Mouse (Mus musculus): ENCODE data around the gene Egr2. TPM values are rescaled to one million over a fixed set of nuclear protein-coding genes. Genes with fewer than 3 reads are reported as not detected.

The Egr2 gene
- total RNA-seq, 2 experiments from 2014 or later = 0.27 to 1.2 TPM

DNA sequence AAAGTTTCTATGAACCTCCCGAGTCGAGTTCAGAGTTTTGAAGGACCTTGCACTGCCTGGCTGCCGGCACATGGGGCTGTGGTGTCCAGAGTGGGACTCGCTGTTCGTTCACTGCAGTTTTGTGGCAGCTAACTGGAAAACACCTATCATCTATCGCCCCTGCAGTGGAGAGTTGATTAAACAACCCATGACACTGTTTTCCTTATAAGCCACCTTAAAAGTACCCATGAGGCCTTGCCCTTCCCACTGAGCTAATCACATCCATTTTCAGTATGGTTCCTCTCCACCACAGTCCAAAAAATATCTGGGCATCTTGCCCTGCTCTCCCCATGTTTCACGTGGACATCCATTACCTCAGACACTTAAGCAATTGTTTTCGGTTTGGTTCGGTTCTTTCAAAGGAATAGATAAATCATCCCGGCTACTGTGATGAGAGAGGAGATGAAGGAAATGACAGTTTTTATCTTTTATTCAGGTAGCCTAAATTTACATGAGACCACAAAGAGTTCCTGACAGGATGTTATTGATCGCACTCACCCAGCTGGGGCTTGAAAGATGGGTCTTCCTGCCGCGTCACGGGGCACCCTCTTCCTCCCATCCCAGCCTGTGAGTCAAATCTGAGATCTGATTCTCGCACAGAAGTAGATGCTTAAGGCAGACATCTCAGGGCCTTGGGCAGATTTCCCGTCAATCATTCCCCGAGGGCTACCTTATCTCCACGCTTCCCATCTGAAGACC, 50.8 kb downstream of the Egr2 start:
- DNase-seq = no peak
- intact Hi-C loops (cut with DNase I) = no loop called here

Other genes starting within 250 kb of the Egr2 start
- gene Ado, start 13.5 kb downstream of the Egr2 start, total RNA-seq (2021) = 10 to 100 TPM; 16.4 to 16.6 TPM